Mouse (Mus musculus) heart, postnatal 0 days (tissue): ENCODE measurements at regions not wholly inside any gene's neighbourhood (a gene's known extent, or its start where the extent isn't known, plus 50 kb on each side); places are given as distances from the start of the nearest gene placed in this dataset.
A peak's percentile ranks its signal among the peaks of the same experiment; 100 is the strongest.
"Not testable (repeated sequence)": the region's sequence is repeated elsewhere in the genome, so short reads cannot be mapped to it uniquely, and the experiment has no call there.

ENCODE experiments used
- ATAC-seq: fragments of 200-750 bp; cut with Nextera tagmentation; 2 replicates; pipeline ENCODE4 v1.8.0; 2017; ENCODE audit warnings: low read depth, moderate number of reproducible peaks, moderate library complexity; ENCODE audit not compliant: insufficient read depth
- DNase-seq: peaks from one replicate; pipeline ENCODE4 v3.0.0-alpha.2; 2016; ENCODE audit warnings: low spot score
- H3K27ac ChIP-seq: fragments of 300-500 bp; sonication (generic); 2 replicates; pipeline ENCODE4 v1.5.1; 2014; ENCODE audit warnings: low read depth, mild to moderate bottlenecking
- H3K27me3 ChIP-seq: fragments of 300-500 bp; sonication (generic); 2 replicates; pipeline ENCODE4 v1.6.1; 2014; ENCODE audit warnings: low read length, mixed read lengths; ENCODE audit not compliant: control insufficient read depth, insufficient read depth
- H3K36me3 ChIP-seq: fragments of 300-500 bp; sonication (generic); replicated peaks from 2 replicates; pipeline ENCODE4 v1.6.1; 2014; ENCODE audit warnings: low read length, mixed read lengths; ENCODE audit not compliant: control insufficient read depth, insufficient read depth
- H3K4me1 ChIP-seq: fragments of 300-500 bp; sonication (generic); 2 replicates; pipeline ENCODE4 v1.6.1; 2014; ENCODE audit warnings: antibody characterized with exemption; ENCODE audit not compliant: control insufficient read depth, insufficient read depth
- H3K4me2 ChIP-seq: fragments of 300-500 bp; sonication (generic); 2 replicates; pipeline ENCODE4 v1.6.1; 2014; ENCODE audit warnings: low read depth, mild to moderate bottlenecking, low read length, moderate library complexity
- H3K4me3 ChIP-seq: fragments of 300-500 bp; sonication (generic); 2 replicates; pipeline ENCODE4 v1.5.1; 2014; ENCODE audit warnings: low read depth, low read length
- H3K9ac ChIP-seq: fragments of 300-500 bp; sonication (generic); replicated peaks from 2 replicates; pipeline ENCODE4 v1.6.1; 2014; ENCODE audit warnings: low read depth, low read length, mixed read lengths
- H3K9me3 ChIP-seq: fragments of 300-500 bp; sonication (generic); replicated peaks from 2 replicates; pipeline ENCODE4 v1.6.1; 2016; ENCODE audit warnings: low read length; ENCODE audit not compliant: control insufficient read depth
- CTCF ChIP-seq: IDR thresholded peaks from 2 replicates; pipeline ENCODE4 v1.5.1; 2016; ENCODE audit warnings: antibody characterized with exemption, control low read depth, low read depth
- EP300 ChIP-seq: IDR thresholded peaks from 2 replicates; pipeline ENCODE4 v1.6.1; 2016; ENCODE audit warnings: antibody characterized with exemption, low read depth
- WGBS: fragments of 180-500 bp; shearing (Covaris S2); extraction: QIAGEN DNeasy Blood & Tissue Kit; methylation state at CpG from one replicate; pipeline ENCODE4 v1.1.7; 2014; 5-methylcytosine and 5-hydroxymethylcytosine counted together

- Histone ChIP-seq H3K4me1 (no peaks in the 10 kb centered on the region), H3K27ac (no peak overlapping the region), H3K4me3 (no peak overlapping the region), H3K4me2 (no peak overlapping the region), H3K27me3 (no peaks in the 10 kb centered on the region), H3K36me3 (no peaks in the 10 kb centered on the region), H3K9ac (no peak overlapping the region), H3K9me3 (no peaks in the 10 kb centered on the region)
- TF ChIP-seq CTCF (no peak), EP300 (no peak)
- WGBS: 76% methylated on average over 3 of the region's 3 CpGs
- no peak for ATAC-seq
- no peak for DNase-seq
Observed at GRCm38 (mm10) chr2:107150373-107150772, 90.9 kb upstream of the Fshb start.

GRCm38 (mm10) chr2:107151878-107152277 is 92.4 kb upstream of the Fshb start:
- Histone ChIP-seq H3K4me3 (no peak overlapping the region), H3K4me2 (no peak overlapping the region), H3K36me3 (no peaks in the 10 kb centered on the region), H3K27me3 (no peaks in the 10 kb centered on the region), H3K27ac (no peak overlapping the region), H3K9me3 (no peaks in the 10 kb centered on the region), H3K4me1 (no peaks in the 10 kb centered on the region), H3K9ac (no peak overlapping the region)
- TF ChIP-seq CTCF (no peak), EP300 (no peak)
- DNase-seq: no peak
- no peak for ATAC-seq

GRCm38 (mm10) chr2:107158836-107159402 is 99.5 kb upstream of the Fshb start:
- 68% methylated on average over 13 of the region's 13 CpGs for WGBS

GRCm38 (mm10) chr2:107175721-107176120 is 114.7 kb upstream of the Kcna4 start:
- no peak for ATAC-seq
- 53% methylated on average over 4 of the region's 4 CpGs for WGBS
- no peaks in the 10 kb centered on the region for H3K36me3 ChIP-seq

More at GRCm38 (mm10) chr2:107158836-107159402, 99.5 kb upstream of the Fshb start:
- not testable (repeated sequence) for H3K4me2 ChIP-seq, H3K27me3 ChIP-seq, DNase-seq, H3K36me3 ChIP-seq, H3K9me3 ChIP-seq, H3K9ac ChIP-seq, H3K4me1 ChIP-seq, ATAC-seq, H3K27ac ChIP-seq, H3K4me3 ChIP-seq

GRCm38 (mm10) chr2:107183066-107183465 is 107.4 kb upstream of the Kcna4 start:
- Histone ChIP-seq H3K9ac (no peak overlapping the region), H3K4me1 (no peaks in the 10 kb centered on the region), H3K36me3 (no peaks in the 10 kb centered on the region), H3K4me2 (no peak overlapping the region), H3K4me3 (no peak overlapping the region), H3K27ac (no peak overlapping the region), H3K27me3 (no peaks in the 10 kb centered on the region), H3K9me3 (no peaks in the 10 kb centered on the region)
- TF ChIP-seq CTCF (no peak), EP300 (no peak)
- DNase-seq: no peak
- 81% methylated on average over 6 of the region's 6 CpGs for WGBS
- ATAC-seq: no peak

More at GRCm38 (mm10) chr2:107175721-107176120, 114.7 kb upstream of the Kcna4 start:
- H3K9me3 ChIP-seq: no peaks in the 10 kb centered on the region
- no peak overlapping the region for H3K9ac ChIP-seq
- no peak for TF ChIP-seq EP300
- TF ChIP-seq CTCF: peak; percentile 29; the same call in 1 of the 2 replicates
- no peak for DNase-seq
- no peak overlapping the region for H3K4me3 ChIP-seq
- no peak overlapping the region for H3K4me2 ChIP-seq
- no peaks in the 10 kb centered on the region for H3K27me3 ChIP-seq
- H3K27ac ChIP-seq: no peak overlapping the region
- no peaks in the 10 kb centered on the region for H3K4me1 ChIP-seq

GRCm38 (mm10) chr2:107184864-107185263 is 105.6 kb upstream of the Kcna4 start:
- TF ChIP-seq EP300: no peak
- TF ChIP-seq CTCF: no peak
- no peak for DNase-seq
- Histone ChIP-seq H3K4me1 (no peaks in the 10 kb centered on the region), H3K4me3 (no peak overlapping the region), H3K36me3 (no peaks in the 10 kb centered on the region), H3K4me2 (no peak overlapping the region), H3K27me3 (no peaks in the 10 kb centered on the region), H3K9me3 (no peaks in the 10 kb centered on the region), H3K27ac (no peak overlapping the region), H3K9ac (no peak overlapping the region)
- no peak for ATAC-seq
- WGBS: 56% methylated on average over 3 of the region's 3 CpGs
